Mouse (Mus musculus) left cerebral cortex, postnatal 4 days (tissue): ENCODE data around the gene Wnt7a. TPM values are rescaled to one million over a fixed set of nuclear protein-coding genes. Genes with fewer than 3 reads are reported as not detected.

Source experiments
- DNase-seq: peaks from one replicate; pipeline ENCODE4 v3.0.0-alpha.2; 2022
- intact Hi-C: fragments of 180-260 bp; cut with DNase I; formaldehyde crosslinking; loops from one replicate; pipeline ENCODE4 v1.15.1; 2025
- total RNA-seq, 2 experiments: library from RNA; stranded (reverse); gene quantifications; 2 replicates each; pipeline ENCODE4 v1.2.3; 2021

The Wnt7a gene
- total RNA-seq: 10 to 100 TPM; 18.1 to 21.7 TPM

- peak; percentile 12 for DNase-seq
- intact Hi-C loops: no loop called here
These were observed at the start of gene Wnt7a for GRCm38 (mm10) chr6:91410961-91411368. Gene Wnt7a (minus strand): TSS chr6:91411363.

- intact Hi-C loops: no loop called here
- DNase-seq: no peak
These were observed 48.3 kb upstream of the Wnt7a start for GRCm38 (mm10) chr6:91459471-91459870.

GRCm38 (mm10) chr6:91454546-91454945 is 43.4 kb upstream of the Wnt7a start:
- no peak for DNase-seq
- intact Hi-C loops: no loop called here

- no peak for DNase-seq
- intact Hi-C loops: no loop called here
These were observed 40.9 kb upstream of the Wnt7a start for GRCm38 (mm10) chr6:91452056-91452455.

- intact Hi-C loops: no loop called here
- no peak for DNase-seq
These were observed 38.5 kb upstream of the Wnt7a start for GRCm38 (mm10) chr6:91449472-91450225.

- no peak for DNase-seq
- intact Hi-C loops: no loop called here
These were observed 34.2 kb upstream of the Wnt7a start for GRCm38 (mm10) chr6:91445316-91445715.

GRCm38 (mm10) chr6:91441145-91441662 is 30.0 kb upstream of the Wnt7a start:
- intact Hi-C loops: no loop called here

GRCm38 (mm10) chr6:91440474-91441144 is 29.4 kb upstream of the Wnt7a start:
- intact Hi-C loops: no loop called here
- peak; percentile 96 for DNase-seq

More at GRCm38 (mm10) chr6:91441145-91441662, 30.0 kb upstream of the Wnt7a start:
- DNase-seq: no peak

- intact Hi-C loops: no loop called here
- DNase-seq: no peak
These were observed 13.0 kb upstream of the Wnt7a start for GRCm38 (mm10) chr6:91424151-91424550.

- intact Hi-C loops: no loop called here
- DNase-seq: no peak
These were observed 10.5 kb upstream of the Wnt7a start for GRCm38 (mm10) chr6:91421629-91422028.

- no peak for DNase-seq
- intact Hi-C loops: loop anchor here (5.0 kb wide), 1 partner anchor 255 kb away; no protein-coding TSS in a partner anchor
These were observed 6.2 kb upstream of the Wnt7a start for GRCm38 (mm10) chr6:91417291-91417845.

- DNase-seq: no peak
- intact Hi-C loops: loop anchor here (5.0 kb wide), 1 partner anchor 254 kb away; no protein-coding TSS in a partner anchor
These were observed 5.0 kb upstream of the Wnt7a start for GRCm38 (mm10) chr6:91416146-91416545.

GRCm38 (mm10) chr6:91414890-91415289 is 3.7 kb upstream of the Wnt7a start:
- peak; percentile 59 for DNase-seq
- intact Hi-C loops: loop anchor here (5.0 kb wide), 1 partner anchor 253 kb away; no protein-coding TSS in a partner anchor

GRCm38 (mm10) chr6:91411369-91411981 is 312 bp upstream of the Wnt7a start:
- peak; percentile 81 for DNase-seq
- intact Hi-C loops: no loop called here

- intact Hi-C loops: no loop called here
- no peak for DNase-seq
These were observed 889 bp downstream of the Wnt7a start for GRCm38 (mm10) chr6:91410168-91410780.

- intact Hi-C loops: no loop called here
- peak; percentile 19 for DNase-seq
These were observed 1.6 kb downstream of the Wnt7a start for GRCm38 (mm10) chr6:91409448-91410167.

GRCm38 (mm10) chr6:91408616-91409015 is 2.5 kb downstream of the Wnt7a start:
- DNase-seq: peak; percentile 43
- intact Hi-C loops: no loop called here

- intact Hi-C loops: no loop called here
- DNase-seq: no peak
These were observed 9.6 kb downstream of the Wnt7a start for GRCm38 (mm10) chr6:91401591-91401990.

- intact Hi-C loops: no loop called here
- DNase-seq: no peak
These were observed 10.6 kb downstream of the Wnt7a start for GRCm38 (mm10) chr6:91400514-91400913.
